Mouse (Mus musculus) heart, embryonic 16.5 days (tissue): ENCODE data around the gene Slc7a1. TPM values are rescaled to one million over a fixed set of nuclear protein-coding genes. Genes with fewer than 3 reads are reported as not detected.

Source experiments
- ATAC-seq: fragments of 200-750 bp; cut with Nextera tagmentation; replicated peaks from 2 replicates; pipeline ENCODE4 v1.8.0; 2017; ENCODE audit warnings: moderate number of reproducible peaks; ENCODE audit not compliant: insufficient read depth, low FRiP score; ENCODE audit errors: extremely low read depth
- H3K27ac ChIP-seq: fragments of 300-500 bp; sonication (generic); 2 replicates; pipeline ENCODE4 v1.5.1; 2014; ENCODE audit warnings: mild to moderate bottlenecking, low read length, control low read depth, moderate library complexity
- H3K27me3 ChIP-seq: fragments of 300-500 bp; sonication (generic); 2 replicates; pipeline ENCODE4 v1.6.1; 2014; ENCODE audit warnings: low read length, mixed read lengths; ENCODE audit not compliant: control insufficient read depth, insufficient read depth
- H3K36me3 ChIP-seq: fragments of 300-500 bp; sonication (generic); 2 replicates; pipeline ENCODE4 v1.6.1; 2014; ENCODE audit not compliant: control insufficient read depth, insufficient read depth
- H3K4me1 ChIP-seq: fragments of 300-500 bp; sonication (generic); 2 replicates; pipeline ENCODE4 v1.6.1; 2014; ENCODE audit warnings: low read length, mixed read lengths; ENCODE audit not compliant: control insufficient read depth, insufficient read depth
- H3K4me2 ChIP-seq: fragments of 300-500 bp; sonication (generic); 2 replicates; pipeline ENCODE4 v1.6.1; 2014; ENCODE audit warnings: low read depth, mild to moderate bottlenecking, control low read depth, low read length
- H3K4me3 ChIP-seq: fragments of 300-500 bp; sonication (generic); 2 replicates; pipeline ENCODE4 v1.5.1; 2014; ENCODE audit warnings: mild to moderate bottlenecking, control low read depth, low read length
- H3K9ac ChIP-seq: fragments of 300-500 bp; sonication (generic); 2 replicates; pipeline ENCODE4 v1.6.1; 2014; ENCODE audit warnings: low read length, control low read depth
- H3K9me3 ChIP-seq: fragments of 300-500 bp; sonication (generic); replicated peaks from 2 replicates; pipeline ENCODE4 v1.6.1; 2016; ENCODE audit warnings: low read length; ENCODE audit not compliant: control insufficient read depth
- WGBS: fragments of 180-500 bp; shearing (Covaris S2); extraction: QIAGEN DNeasy Blood & Tissue Kit; methylation state at CpG from one replicate; pipeline ENCODE4 v1.1.7; 2014; 5-methylcytosine and 5-hydroxymethylcytosine counted together
- polyA plus RNA-seq: library from polyadenylated mRNA; unstranded; fragments of >200 nt; fragmentation: Nextera tagmentation; extraction: Ambion mirVana; gene quantifications from 2 replicates; pipeline ENCODE4 v1.2.1, GENCODE M21; 2015

Gene Slc7a1
- polyA plus RNA-seq, 1 experiment from 2014 or later, result 15.7 TPM

DNA sequence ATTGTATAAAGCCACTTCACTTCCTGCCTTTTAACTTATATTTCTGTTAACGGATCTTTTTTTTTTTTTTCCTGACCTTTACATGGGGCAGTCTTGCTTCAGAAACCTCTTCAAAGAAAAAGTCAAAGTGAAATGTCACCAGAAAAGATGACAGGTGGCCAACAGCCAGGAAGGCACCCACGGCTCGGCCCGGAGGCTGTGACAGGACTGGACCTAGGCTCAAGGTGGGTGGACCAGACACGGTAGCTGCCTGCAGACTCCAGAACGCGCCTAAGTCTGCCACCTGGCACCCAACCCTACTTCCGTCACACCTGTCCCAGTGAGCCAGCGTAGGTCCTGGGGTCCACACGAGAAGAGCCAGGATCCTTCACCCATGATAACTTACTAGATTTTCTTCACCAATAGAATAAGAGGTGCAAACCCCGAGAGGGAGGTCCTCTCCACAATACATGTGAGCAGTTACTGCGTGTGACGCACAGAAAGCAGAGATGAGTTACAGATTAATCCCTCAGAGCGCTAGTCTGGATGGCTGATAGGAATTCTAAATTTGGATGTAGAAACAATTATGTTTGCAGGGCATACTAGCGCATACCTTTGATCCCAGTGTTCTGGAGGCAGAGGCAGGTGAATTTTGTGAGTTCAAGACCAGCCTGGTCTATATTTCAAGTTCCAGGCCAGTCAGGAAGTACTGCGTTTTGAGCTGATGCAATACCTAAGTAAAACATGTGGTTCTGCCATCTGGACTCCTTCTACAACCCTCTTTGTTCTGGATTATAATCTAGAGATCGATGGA is 22.1 kb downstream of the Slc7a1 start:
- H3K36me3 ChIP-seq, result peaks cover 7% of the 10 kb centered on the region; the same call in 1 of the 2 replicates
- no peak overlapping the region for H3K4me3 ChIP-seq
- 76% methylated on average over 17 of the region's 17 CpGs for WGBS
- no peak overlapping the region for H3K9ac ChIP-seq
- H3K4me1 ChIP-seq, result no peaks in the 10 kb centered on the region; the same call in 1 of the 2 replicates
- no peak overlapping the region for H3K27ac ChIP-seq
- no peak overlapping the region for H3K4me2 ChIP-seq
- H3K9me3 ChIP-seq, result 0 out of 2 replicates have a peak, but pooled peaks cover 3% of the 10 kb centered on the region
- no peaks in the 10 kb centered on the region for H3K27me3 ChIP-seq
- ATAC-seq, result no peak

DNA sequence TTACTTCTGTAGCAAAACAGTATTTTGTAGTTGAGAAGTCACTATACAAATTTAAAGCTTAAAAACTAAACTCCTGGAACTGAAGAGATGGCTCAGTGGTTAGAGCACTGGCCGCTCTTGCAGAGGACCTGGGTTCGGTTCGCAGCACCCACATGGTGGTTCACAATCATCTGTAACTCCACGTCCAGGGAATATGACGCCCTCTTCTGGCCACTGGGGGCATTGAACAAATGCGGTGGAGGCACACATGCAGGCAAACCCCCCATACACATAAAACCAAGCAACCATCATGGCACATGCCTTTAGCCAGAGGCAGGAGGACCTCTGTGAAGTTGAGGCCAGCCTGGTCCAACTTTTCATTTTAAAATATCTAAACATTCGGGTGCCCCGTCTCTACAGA is 23.3 kb downstream of the Slc7a1 start:
- peaks cover 7% of the 10 kb centered on the region; the same call in 1 of the 2 replicates for H3K36me3 ChIP-seq
- H3K4me2 ChIP-seq, result no peak overlapping the region
- no peak overlapping the region for H3K4me3 ChIP-seq
- ATAC-seq, result no peak
- 92% methylated on average over 8 of the region's 8 CpGs for WGBS
- H3K27ac ChIP-seq, result no peak overlapping the region
- H3K27me3 ChIP-seq, result no peaks in the 10 kb centered on the region
- 0 out of 2 replicates have a peak, but pooled peaks cover 3% of the 10 kb centered on the region for H3K9me3 ChIP-seq
- no peak overlapping the region for H3K9ac ChIP-seq
- peaks cover 3% of the 10 kb centered on the region; the same call in 1 of the 2 replicates for H3K4me1 ChIP-seq

DNA sequence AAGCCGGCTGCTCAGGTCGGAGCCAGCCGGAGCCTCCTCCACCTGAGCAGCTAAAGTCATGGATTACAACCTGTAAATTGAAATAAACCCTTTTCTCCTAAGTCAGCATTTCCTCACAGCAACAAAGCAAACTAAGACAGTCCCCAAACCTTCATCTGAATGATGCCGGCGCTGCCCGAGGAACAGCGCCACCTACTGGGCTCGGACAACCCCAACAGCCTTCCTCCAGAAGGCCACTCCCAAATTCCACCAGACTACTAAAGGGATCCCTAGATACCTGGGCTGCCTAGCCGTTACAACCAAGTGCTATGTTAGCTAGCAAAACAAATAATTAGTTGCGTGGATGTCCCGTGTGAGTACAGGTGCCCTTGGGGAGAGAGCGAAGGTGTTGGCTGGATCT is 24.2 kb downstream of the Slc7a1 start:
- H3K9ac ChIP-seq, result no peak overlapping the region
- H3K27me3 ChIP-seq, result no peaks in the 10 kb centered on the region
- H3K4me2 ChIP-seq, result no peak overlapping the region
- H3K27ac ChIP-seq, result no peak overlapping the region
- H3K36me3 ChIP-seq, result peaks cover 7% of the 10 kb centered on the region; the same call in 1 of the 2 replicates
- no peak overlapping the region for H3K4me3 ChIP-seq
- H3K9me3 ChIP-seq, result 0 out of 2 replicates have a peak, but pooled peaks cover 3% of the 10 kb centered on the region
- no peak for ATAC-seq
- WGBS, result 71% methylated on average over 12 of the region's 12 CpGs
- H3K4me1 ChIP-seq, result peaks cover 3% of the 10 kb centered on the region; the same call in 1 of the 2 replicates

DNA sequence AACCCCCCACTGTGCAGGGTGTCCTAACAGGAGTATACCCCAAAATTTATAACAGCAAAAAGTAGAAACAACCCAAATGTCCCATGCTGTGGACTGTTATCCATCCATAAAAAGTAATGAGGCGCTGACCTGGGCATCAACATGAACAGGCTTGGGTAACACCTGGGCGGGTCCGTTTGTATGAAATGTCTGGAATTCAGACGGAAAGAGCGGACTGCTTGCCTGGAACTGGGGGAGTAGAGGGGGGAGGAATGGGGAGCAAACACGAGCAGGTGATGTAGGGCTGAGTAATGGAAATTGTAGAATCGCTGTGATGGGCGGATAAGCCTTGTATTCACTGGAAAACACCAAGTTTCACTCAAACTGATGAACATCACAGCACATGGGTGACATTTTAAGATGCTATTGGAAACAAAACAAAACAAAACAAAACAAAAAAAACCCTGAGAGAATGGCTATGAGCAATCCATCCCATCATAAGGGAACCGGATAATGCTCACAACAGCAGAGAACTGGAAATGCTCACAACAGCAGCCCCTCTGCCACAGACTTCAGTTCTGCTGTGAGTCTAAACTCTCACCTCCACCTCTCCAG is 26.5 kb downstream of the Slc7a1 start:
- no peak overlapping the region for H3K4me2 ChIP-seq
- no peak overlapping the region for H3K4me3 ChIP-seq
- no peak overlapping the region for H3K9ac ChIP-seq
- peaks cover 10% of the 10 kb centered on the region; the same call in 1 of the 2 replicates for H3K36me3 ChIP-seq
- H3K27me3 ChIP-seq, result no peaks in the 10 kb centered on the region
- 78% methylated on average over 9 of the region's 9 CpGs for WGBS
- peaks cover 3% of the 10 kb centered on the region; the same call in 1 of the 2 replicates for H3K4me1 ChIP-seq
- no peak overlapping the region for H3K27ac ChIP-seq
- no peak for ATAC-seq
- H3K9me3 ChIP-seq, result peaks cover 5% of the 10 kb centered on the region

DNA sequence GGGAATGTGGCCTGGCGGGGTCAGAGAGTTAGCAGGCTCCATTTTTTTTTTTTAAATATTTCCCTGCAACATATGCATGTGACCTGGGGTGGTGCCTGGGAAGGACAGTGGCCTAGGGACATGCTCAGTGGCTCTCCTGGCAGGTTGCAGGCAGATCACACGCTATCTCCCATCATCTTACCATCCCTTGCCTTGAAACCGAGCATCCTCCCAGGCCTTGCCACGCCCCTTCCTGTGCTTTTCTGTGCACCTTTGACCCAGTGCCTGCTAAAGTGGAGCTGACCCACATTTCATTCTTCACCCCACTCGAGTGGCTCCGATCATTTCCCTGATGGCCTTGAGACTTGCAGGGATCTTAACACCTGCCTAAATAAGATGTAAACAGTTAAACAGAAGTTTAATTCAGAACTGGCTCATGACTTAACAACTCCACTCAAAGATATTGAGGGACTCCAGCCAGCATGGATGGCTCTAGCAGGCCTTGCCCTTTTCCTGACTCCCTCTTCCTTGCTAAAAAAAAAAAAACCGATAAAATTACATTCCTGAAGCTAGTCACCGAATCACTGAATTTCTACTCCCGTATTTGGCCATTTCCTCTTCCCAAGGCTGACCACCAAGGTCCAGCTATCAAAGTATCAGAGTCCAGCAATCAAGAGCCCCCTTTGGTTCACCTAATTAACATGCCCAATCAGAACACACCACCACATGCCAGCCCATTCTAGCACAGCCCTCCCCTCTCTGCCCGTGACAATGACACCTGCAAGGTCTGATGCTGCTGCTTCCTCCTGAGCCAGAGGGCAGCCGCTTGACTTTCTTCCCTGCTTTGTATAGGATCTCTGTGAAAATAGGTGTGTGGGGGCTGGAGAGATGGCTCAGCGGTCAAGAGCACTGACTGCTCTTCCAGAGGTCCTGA is 27.4 kb downstream of the Slc7a1 start:
- no peak overlapping the region for H3K27ac ChIP-seq
- no peak overlapping the region for H3K4me2 ChIP-seq
- H3K9ac ChIP-seq, result no peak overlapping the region
- no peak for ATAC-seq
- WGBS, result 68% methylated on average over 12 of the region's 12 CpGs
- no peak overlapping the region for H3K4me3 ChIP-seq
- H3K36me3 ChIP-seq, result peaks cover 10% of the 10 kb centered on the region; the same call in 1 of the 2 replicates
- peaks cover 5% of the 10 kb centered on the region for H3K9me3 ChIP-seq
- no peaks in the 10 kb centered on the region for H3K27me3 ChIP-seq
- peaks cover 3% of the 10 kb centered on the region; the same call in 1 of the 2 replicates for H3K4me1 ChIP-seq

GRCm38 (mm10) chr5:148371375-148371774 is 28.3 kb downstream of the Slc7a1 start:
- H3K4me2 ChIP-seq, result no peak overlapping the region
- no peak overlapping the region for H3K9ac ChIP-seq
- H3K27ac ChIP-seq, result no peak overlapping the region
- H3K9me3 ChIP-seq, result peaks cover 5% of the 10 kb centered on the region
- no peak for ATAC-seq
- peaks cover 10% of the 10 kb centered on the region; the same call in 1 of the 2 replicates for H3K36me3 ChIP-seq
- WGBS, result 91% methylated on average over 9 of the region's 9 CpGs
- peaks cover 3% of the 10 kb centered on the region; the same call in 1 of the 2 replicates for H3K4me1 ChIP-seq
- H3K27me3 ChIP-seq, result no peaks in the 10 kb centered on the region
- H3K4me3 ChIP-seq, result no peak overlapping the region

DNA sequence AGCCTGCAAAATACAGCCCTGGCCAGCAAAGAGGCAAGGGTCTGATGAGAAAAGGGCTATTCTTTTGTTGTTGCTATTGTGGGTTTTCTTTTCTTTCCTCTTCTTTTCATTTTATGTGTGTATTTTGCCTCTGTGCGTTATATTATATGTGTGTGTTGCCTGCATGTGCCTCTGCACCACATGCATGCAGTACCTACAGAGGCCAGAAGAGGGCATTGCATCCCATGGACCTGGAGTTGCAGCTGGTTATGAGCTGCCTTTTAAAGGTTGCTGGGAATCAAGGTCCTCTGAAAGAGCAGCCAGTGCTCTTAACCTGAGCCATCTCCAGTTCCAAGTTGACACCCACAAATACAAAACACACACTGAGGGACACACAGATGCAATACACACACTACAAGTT is 29.1 kb downstream of the Slc7a1 start:
- H3K27me3 ChIP-seq, result no peaks in the 10 kb centered on the region
- ATAC-seq, result no peak
- WGBS, result 100% methylated on average over 1 of the region's 1 CpGs
- peaks cover 5% of the 10 kb centered on the region; the same call in 1 of the 2 replicates for H3K36me3 ChIP-seq
- peaks cover 5% of the 10 kb centered on the region for H3K9me3 ChIP-seq
- H3K4me2 ChIP-seq, result no peak overlapping the region
- no peak overlapping the region for H3K9ac ChIP-seq
- no peak overlapping the region for H3K4me3 ChIP-seq
- H3K27ac ChIP-seq, result no peak overlapping the region
- peaks cover 3% of the 10 kb centered on the region; the same call in 1 of the 2 replicates for H3K4me1 ChIP-seq

GRCm38 (mm10) chr5:148369178-148369577 is 30.5 kb downstream of the Slc7a1 start:
- no peak overlapping the region for H3K9ac ChIP-seq
- no peak for ATAC-seq
- H3K27me3 ChIP-seq, result no peaks in the 10 kb centered on the region
- H3K4me3 ChIP-seq, result no peak overlapping the region
- H3K4me1 ChIP-seq, result peaks cover 3% of the 10 kb centered on the region; the same call in 1 of the 2 replicates
- no peak overlapping the region for H3K27ac ChIP-seq
- peaks cover 5% of the 10 kb centered on the region for H3K9me3 ChIP-seq
- H3K4me2 ChIP-seq, result no peak overlapping the region
- H3K36me3 ChIP-seq, result peaks cover 3% of the 10 kb centered on the region; the same call in 1 of the 2 replicates
- WGBS, result 91% methylated on average over 3 of the region's 3 CpGs
